Mouse (Mus musculus) CD4-positive helper T cell, adult 2 months (primary cell): ENCODE measurements at regions not wholly inside any gene's neighbourhood (a gene's known extent, or its start where the extent isn't known, plus 50 kb on each side); places are given as distances from the start of the nearest gene placed in this dataset.
"Not testable (repeated sequence)": the region's sequence is repeated elsewhere in the genome, so short reads cannot be mapped to it uniquely, and the experiment has no call there.

Experiments used
- DNase-seq: peaks from one replicate; pipeline ENCODE4 v3.0.0-alpha.2; 2012; ENCODE audit warnings: low read depth, missing footprints, low spot score

DNA sequence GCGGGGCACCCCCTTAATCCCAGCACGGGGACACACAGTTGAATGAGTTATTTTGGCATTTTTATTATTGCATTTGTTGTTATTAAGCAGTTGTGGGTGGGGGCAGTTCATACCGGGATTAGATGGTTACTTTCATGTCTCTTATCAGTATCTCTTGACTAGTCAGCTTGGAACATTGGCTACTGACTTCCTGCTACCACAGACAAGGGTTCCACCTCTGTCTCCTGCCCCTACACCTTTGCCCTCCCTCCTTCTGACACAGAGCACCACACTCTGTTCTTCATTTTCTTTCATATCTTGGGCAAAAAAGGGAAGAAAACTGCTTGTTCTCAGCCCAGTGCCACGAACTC is 99.1 kb upstream of the Cpsf6 start:
- no peak for DNase-seq

DNA sequence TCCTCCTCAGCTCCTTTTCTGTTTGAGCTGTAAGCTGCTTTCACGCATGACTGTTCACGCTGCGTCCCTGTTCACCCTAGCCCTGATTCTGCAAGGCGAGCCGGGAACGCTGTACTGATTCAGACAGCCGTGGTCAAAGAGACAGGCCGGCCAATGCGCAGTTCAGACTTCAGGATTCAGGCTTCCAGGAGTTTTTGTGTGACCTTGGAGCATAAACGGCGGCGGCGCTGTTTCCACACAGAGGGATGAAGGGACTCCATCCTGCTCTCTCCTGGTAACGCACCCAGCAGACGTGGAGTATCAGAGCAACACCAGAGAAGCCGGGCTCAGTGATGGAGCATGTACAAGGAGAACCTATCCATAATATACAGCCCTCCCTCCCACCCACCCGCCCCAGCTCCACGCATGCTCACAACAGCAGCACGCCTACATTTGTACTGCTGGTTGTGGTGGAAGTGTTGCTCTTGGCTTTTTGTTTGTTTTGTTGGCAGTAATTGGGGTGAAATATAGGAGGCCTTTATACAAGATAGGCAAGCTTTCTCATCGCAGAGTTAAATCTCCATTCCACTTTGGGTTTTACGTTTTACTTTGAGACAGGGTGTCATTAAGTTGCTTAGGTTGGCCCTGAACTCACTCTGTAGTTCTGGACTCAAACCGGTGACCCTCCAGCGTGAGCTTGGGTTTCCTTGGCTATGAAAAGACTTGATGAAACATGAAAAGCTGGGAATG is 98.6 kb upstream of the Cpsf6 start:
- no peak for DNase-seq

DNA sequence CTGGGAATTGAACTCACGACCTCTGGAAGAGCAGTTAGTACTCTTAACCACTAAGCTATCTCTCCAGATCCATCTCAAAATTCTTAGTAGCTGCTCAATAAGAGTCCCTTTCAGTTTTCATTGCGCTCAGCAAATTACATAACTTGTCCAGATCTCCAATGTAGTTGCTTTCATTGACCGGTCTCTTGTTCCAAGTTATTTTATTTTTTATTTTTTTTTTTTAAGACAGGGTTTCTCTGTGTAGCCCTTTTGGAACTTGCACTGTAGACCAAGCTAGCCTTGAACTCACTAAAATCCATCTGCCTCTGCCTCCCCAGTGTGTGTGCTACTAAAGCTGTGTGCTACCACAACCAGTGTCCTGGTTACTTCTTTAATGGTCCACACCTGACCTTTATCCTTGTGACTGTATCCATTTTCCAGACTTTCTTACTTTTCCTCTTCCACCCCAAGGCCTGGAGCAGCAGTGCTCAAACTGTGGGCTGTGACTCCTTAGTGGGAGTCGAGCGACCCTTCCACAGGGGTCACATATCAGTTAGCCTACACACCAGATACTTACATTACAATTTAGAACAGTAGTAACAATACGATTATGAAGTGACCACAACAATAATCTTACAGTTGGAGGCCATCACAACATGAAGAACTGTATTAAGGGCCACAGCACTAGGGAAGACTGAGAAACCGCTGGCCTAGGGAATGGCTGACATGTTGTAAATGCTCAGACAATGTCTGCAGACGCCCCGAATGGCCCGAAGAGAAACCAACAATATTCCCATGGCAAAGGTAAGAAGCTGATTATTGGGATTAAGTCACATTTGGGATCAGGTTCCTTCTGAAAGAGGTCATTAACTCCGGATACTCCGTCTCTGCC is 97.8 kb upstream of the Cpsf6 start:
- no peak for DNase-seq

DNA sequence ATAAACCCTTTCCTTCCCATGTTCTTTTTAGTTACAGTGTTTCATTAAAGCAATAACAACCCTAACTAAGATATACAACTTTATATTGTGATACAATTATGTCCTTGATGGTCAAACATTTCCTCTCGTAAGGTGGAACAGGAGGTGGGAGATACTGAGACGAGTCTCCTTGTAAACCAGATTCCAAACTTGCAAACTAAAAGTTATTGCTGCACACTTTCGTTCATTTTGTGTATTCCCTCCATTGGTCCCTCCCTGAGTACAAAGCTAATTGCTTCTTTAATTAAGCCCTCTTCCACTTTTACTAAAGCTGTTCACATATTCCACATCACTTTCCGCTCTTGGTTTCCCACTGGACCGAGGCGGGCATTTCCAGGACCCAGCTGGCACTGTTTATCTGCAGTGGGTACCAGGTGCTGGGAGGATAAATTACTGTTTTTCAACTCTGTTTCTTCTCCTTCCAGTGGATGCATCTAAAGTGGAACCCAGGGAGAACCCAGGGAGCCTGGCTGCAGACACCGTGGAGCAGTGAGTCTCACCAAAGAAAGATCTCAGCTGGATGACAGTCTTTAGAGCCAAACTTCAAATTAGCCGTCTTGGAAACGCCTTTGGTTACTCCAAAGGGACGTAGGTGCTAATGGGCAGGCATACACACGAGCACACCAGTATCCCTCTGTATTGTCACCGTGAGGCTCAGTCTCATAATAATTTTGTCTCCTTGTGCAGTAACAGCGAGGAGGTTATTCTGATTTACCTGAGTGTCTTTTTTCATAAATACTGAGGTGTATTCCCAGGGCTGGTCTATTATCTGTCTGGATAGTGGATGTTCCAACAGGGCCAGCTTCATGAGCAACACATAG is 95.5 kb upstream of the Cpsf6 start:
- DNase-seq, result no peak

DNA sequence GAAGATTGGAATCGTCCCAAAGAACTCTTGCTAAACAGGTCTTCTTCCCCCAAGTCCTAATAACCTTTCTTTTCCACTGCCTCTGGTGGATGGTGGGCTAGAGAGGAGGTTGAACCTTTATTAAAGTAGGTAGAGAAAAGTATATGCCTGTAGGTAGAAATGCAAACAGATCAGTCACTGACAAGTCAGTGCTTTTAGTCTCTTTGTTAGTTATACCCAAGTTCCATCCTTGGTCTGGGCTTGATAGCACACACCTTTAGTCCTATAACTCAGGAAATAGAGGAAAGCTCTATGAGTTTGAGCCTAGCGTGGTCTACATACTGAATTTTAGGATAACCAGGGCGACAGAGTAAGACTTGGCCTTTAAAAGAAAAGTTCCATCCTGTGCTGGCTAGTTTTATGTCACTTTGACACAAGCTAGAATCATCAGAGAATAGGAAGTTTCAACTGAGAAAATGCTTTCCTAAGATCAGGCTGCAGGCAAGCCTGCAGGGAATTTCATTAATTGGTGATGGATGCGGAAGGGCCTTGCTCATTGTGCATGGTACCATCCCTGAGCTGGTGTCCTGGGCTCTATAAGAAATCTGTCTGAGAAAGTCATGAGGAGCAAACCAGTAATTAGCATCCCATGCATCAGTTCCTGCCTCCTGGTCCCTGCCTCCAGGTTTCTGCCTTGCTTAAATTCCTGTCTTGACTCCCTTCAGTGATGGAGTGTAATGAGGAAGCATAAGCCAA is 94.7 kb upstream of the Cpsf6 start:
- no peak for DNase-seq

DNA sequence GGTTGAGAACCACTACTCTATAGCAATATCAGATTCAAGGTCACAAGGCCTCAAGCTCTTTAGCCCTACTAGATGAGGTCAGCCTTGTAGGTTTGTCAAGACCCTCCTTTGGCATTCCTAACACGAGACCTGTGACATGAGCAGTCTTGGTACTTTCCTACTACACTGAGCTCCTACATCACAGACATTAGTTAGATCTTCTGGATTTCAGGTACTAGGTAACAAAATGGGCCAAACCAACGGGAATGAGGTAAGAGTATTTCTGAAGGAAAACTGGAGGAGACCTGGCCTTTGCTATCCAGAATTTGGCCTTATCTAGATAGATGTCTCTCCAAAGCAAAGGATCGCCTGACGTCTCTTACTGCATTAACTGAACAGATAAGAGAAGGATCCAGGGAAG is 93.7 kb upstream of the Cpsf6 start:
- DNase-seq, result no peak

DNA sequence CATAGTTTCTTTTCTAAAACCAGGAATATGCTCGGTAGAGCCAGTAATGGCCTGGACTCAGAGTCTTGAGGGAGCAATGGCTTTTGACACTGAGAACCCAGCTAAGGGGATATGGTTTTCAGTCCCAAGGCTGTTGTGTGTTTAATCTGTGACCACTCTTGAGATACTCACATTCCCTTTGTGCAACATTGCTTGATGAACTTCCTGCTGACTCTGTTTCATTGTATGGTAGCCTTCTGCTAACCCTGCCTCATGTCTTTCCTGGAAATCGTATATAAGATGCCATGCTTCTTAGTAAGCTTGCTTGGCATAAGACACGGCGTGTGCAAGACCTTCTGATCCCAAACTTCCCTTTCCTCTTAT is 92.7 kb upstream of the Cpsf6 start:
- DNase-seq, result no peak

DNA sequence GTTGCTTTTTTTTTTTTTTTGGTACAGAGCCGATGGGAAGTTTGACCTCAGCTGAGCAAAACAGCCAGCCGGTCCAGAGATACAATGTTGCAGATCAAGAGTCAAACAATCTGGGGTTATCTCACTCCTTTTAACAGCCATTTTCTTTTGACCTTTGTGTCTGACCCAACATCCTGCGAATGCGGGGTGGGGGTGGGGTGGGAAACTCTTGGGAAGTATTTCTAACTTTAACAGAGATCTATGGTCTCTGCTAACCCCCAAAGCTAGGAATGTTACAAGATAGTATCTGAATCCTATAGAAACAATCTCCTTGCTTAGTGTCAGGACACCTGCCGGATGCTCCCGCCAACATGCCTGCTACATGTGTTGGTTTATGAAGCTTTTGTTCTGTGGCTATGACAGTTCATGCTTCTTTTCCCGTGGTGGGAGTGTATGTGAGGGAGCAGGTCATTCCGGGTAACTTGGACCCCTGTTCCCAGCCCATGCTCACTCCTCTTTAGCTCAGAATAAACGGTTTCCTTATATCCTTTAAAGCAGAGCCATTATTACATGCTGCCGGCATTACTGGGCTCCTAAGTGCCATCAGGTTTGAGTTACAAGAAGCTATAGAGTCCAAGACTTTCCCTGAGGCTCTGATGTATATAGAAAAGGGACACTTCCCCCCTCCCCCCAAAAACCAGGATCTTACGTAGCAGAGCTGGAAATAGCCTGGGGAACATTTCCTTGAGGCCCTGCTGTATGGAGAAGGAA is 92.2 kb upstream of the Cpsf6 start:
- DNase-seq, result no peak

DNA sequence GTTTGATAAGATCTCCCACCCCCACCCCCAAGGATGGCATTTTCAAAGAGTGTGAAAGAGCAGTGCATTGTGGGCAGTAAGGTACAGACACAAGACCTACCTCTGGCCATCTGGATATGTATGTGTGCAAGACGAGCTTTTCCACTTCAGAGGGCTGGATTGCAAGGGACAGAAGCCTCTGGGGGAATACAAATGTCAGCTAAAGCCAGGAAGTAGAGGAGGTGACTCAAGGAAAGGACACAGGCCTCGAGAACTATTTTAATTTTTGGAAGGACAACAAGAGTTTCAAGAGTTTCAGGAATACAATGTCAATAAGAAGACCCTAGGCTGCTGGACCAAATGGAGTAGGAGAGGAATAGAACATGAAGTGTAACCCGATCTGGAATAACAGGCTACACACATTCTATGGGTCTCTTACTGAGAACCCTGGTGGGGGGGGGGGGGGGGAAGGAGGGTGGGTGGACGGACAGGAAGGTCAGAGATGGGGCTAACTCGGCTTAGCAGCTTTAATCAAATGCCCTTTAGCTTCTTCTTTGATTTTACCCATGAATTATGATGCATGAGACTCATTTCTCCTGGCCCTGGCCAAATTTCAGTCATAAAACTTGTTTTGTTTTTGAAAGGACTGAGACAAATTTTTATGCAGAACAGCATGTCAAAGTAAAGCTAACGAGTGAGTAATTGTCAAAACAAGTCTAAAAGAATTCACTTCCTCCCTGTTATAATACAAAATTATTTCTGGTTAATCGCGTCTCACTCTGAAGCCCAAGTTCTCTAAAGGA is 91.4 kb upstream of the Cpsf6 start:
- DNase-seq, result no peak

DNA sequence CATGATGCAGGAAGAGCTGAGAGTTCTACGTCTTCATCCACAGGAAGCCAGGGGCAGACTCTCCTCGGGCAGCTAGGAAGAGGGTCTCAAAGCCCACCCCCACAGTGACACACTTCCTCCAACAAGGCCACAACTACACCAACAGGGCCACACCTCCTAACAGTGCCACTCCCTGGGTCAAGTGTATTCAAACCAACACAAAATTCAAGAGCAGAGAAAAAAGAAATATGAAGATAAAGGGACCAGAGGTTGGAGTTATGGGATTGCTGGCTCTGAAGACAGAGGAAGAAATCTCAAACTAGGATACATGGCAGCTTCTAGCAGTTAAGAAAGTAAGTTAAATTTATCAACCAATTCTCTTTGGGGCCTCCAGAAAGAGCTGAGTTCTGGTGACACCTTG is 90.7 kb upstream of the Cpsf6 start:
- DNase-seq, result no peak

DNA sequence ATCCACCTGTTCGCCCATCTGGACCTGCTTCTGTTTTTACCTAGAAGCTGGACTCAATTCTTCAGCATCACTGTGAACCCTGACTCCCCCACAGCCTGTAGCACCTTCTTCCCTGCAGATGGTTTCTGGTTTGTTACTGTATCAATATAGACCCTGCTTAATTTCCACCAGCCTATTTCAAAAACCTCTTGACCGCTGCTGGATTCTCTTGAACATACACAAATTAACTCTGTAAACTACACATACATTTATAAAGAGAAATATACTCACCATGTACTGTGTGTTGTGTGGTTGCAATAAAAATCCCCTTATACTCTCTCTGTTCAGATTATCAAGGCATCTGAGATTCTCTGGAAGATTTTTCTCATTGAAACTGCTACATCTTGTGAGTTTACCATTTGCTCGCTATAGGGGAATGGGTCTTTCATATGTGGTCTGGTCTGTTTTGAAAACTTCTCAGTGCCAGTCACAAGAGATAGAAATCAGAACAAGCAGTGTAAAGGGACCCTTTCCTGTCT is 89.8 kb upstream of the Cpsf6 start:
- no peak for DNase-seq

DNA sequence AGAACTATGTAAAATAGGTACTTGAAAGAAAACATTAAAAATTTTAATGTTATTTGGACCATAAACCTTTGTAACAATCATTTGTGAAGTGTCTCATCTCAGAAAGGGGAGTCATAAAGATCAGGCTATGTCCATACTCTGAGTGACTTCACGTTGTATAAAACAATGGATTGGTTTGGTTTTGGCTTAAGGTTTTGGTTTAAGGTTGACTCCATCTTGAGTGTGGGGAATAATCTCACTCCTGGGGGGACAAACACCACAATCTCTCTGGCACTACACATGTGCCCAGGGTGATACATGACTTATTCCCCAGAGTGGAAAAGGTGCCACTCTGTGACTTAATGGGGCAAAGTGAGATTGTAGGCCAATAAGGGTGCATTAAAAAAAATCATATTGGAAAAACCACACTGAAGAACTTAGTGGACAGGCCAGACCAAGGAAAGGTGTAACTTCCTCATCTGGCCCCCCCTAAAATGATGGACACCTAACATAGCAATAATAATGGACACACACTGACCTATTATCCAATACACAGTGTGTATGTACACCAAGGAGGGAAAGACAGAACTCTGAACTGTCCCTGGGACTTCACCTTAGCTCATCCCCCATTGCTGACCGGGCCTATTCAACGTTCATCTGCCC is 89.2 kb upstream of the Cpsf6 start:
- no peak for DNase-seq

DNA sequence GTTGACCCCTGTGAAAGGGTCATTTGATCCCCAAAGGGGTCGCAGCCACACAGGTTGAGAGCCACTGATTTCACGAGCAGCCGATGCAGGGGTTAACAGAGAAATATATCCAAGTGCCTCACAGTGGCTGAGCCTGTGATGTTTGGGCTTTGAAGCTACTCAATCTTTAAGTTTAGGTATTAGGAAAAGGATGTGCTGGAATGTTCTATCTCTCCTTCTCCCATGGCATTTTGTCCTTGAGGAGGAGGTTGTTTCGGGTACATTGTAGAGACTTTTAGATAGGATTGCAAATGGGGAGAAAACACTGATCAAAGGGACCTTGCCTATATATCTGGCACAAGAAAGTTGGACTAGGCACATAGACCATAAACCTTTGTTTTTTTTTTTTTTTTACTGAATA is 88.6 kb upstream of the Cpsf6 start:
- no peak for DNase-seq

DNA sequence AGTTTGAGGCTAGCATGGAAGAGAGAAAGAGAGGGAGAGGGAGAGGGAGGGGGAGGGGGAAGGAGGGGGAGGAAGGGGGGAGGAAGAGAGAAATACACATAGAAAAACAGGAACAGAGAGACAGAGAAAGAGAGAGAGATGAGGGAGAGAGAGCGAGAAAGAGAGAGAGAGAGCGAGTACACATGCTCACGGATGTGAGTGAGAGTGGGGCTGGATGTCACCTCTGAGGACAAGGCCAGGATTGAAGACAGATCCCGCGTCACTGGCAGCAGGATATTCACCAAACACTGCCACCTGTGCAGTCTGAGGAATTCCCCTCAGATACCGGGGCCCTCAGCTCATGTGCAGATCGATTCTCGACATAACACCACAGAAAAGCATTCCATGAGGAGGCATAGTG is 87.3 kb upstream of the Cpsf6 start:
- no peak for DNase-seq

DNA sequence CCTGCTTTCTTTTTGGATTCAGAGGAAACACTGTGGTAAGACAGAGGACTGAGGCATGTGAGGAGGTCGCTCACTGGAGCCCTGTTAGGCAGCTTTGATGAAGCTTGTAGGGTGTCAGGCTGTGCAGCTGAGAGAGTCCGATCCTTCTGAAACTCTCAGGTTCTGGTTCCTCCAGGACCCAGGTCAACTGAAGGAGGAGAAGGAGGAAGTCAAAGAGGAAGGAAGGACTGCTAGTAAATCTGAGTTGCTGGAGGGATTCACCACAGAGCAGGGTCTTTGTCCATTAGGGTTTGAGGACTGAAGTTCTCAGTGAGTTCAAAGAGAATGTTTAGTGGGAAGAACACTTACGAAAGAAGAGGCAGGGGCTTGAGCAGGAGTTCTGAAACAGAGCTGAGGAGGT is 86.6 kb upstream of the Cpsf6 start:
- DNase-seq, result no peak

DNA sequence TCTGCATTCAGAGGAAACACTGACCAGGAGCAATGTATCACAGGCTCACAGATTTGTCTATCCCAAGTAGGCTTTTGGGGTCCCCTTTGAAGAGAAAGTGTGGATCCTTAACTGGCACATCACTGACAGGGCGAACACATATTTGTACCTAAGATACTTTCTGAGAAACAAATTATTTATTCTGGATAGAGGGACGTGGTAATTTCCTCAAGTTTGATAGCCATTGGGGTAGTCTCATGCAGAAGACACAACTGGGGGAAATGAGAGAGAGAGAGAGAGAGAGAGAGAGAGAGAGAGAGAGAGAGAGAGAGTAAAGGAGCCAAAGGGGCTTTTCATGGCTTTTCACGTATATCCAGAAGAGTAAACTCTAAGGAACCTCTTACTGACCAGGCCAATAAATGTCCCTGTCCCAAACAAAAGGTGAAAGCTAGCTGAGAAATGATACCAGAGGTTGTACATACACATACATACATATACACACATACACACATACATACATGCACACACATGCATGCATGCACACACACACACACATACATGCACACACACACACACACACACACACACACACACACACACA is 85.9 kb upstream of the Cpsf6 start:
- DNase-seq, result no peak

DNA sequence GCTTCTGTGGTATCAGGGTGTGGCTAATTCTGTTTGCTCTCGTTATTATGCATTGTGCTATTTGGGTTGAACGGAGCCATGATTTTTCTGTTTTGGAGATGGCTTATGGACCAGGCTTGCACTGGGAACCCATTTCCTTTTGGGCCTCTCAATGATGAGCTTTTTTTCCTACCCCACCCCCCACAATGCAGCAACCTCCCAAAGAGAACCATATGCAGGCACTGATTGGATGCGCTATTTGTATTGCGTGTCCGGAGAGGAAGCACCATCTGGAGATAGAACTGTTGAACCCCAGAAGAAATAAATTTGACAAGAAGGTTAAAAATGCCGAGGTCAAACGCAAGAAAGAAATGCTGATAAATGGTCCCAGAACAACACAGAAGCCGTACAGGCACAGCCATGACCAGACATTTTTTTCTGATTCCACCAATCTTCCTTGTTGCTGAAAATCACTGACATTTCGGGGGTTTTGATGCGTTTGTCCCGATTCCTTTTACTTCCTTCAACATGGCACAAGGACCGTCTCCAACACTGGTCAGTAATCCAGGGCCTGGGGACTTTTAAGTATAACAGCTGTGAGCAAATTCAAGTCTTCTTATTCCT is 85.3 kb upstream of the Cpsf6 start:
- DNase-seq, result no peak

DNA sequence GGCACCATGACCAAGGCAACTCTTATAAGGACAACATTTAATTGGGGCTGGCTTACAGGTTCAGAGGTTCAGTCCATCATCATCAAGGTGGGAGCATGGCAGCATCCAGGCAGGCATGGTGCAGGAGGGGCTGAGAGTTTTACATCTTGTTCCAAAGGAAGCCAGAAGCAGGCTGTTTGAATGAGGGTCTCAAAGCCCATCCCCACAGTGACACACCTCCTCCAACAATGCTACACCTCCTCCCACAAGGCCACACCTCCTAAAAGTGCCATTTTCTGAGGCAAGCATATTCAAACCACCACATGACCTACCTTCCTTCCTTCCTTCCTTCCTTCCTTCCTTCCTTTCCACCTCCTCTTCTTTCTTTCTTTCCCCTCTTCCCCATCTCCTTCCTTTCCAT is 84.5 kb upstream of the Cpsf6 start:
- DNase-seq, result not testable (repeated sequence)

DNA sequence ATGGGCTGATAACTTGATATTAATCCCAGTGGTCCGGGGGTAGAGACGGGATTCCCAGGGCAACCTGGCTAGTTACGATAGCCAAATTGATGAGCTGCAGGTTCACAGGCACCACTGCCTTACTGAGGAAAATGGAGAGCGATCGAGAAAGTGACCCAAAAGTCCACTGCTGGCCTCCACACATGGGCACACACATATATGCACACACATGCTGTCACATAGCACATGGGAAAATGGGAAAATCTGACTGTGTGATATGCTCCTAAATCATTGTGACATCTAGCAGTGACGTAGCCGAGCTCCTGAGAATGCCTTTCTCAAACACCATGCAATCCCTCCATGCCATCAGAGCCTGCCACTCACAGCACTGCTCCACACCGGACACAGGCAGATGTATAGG is 83.8 kb upstream of the Cpsf6 start:
- DNase-seq, result no peak
